Mouse (Mus musculus): ENCODE measurements around the gene March10. TPM values are rescaled to one million over a fixed set of nuclear protein-coding genes. Genes with fewer than 3 reads are reported as not detected.

March10 gene
- total RNA-seq, 2 experiments from 2014 or later = not detected

GRCm38 (mm10) chr11:105331129-105331528 lies 125.4 kb downstream of the March10 start:
- no peak for DNase-seq
- intact Hi-C loops (cut with DNase I) = no loop called here

GRCm38 (mm10) chr11:105329962-105330361 lies 126.6 kb downstream of the March10 start:
- intact Hi-C loops (cut with DNase I) = no loop called here
- DNase-seq = no peak

GRCm38 (mm10) chr11:105327101-105327500 lies 129.4 kb downstream of the March10 start:
- DNase-seq = no peak
- intact Hi-C loops (cut with DNase I) = no loop called here

GRCm38 (mm10) chr11:105323530-105323929 lies 133.0 kb downstream of the March10 start:
- DNase-seq = no peak
- intact Hi-C loops (cut with DNase I) = no loop called here

GRCm38 (mm10) chr11:105321090-105321489 lies 135.4 kb downstream of the March10 start:
- DNase-seq = no peak
- intact Hi-C loops (cut with DNase I) = no loop called here

- DNase-seq = no peak
- intact Hi-C loops (cut with DNase I) = no loop called here
Observed at GRCm38 (mm10) chr11:105317769-105318168, 138.8 kb downstream of the March10 start.

- DNase-seq = no peak
- intact Hi-C loops (cut with DNase I) = no loop called here
Observed at GRCm38 (mm10) chr11:105316121-105316520, 140.4 kb downstream of the March10 start.

- DNase-seq = peak in 1 of 2 experiments; percentile 10
- intact Hi-C loops (cut with DNase I) = no loop called here
Observed at GRCm38 (mm10) chr11:105315296-105315695, 141.2 kb downstream of the March10 start.

- no peak for DNase-seq
- intact Hi-C loops (cut with DNase I) = no loop called here
Observed at GRCm38 (mm10) chr11:105313633-105314014, 142.9 kb downstream of the March10 start.

GRCm38 (mm10) chr11:105312972-105313632 lies 143.4 kb downstream of the March10 start:
- intact Hi-C loops (cut with DNase I) = no loop called here
- peak; percentile 40 to 69 for DNase-seq

- intact Hi-C loops (cut with DNase I) = no loop called here
- peak in 1 of 2 experiments; percentile 23 for DNase-seq
Observed at GRCm38 (mm10) chr11:105312311-105312942, 144.1 kb downstream of the March10 start.

- intact Hi-C loops (cut with DNase I) = no loop called here
- DNase-seq = peak; percentile 52 to 62
Observed at GRCm38 (mm10) chr11:105311291-105311975, 145.1 kb downstream of the March10 start.

Other genes starting within 250 kb of the March10 start
- 10 to 100 TPM; 27.0 to 28.5 TPM for gene Mrc2, start 164.1 kb downstream of the March10 start, total RNA-seq (2021)
- 10 to 100 TPM; 18.5 to 22.3 TPM for gene Tanc2, start 133.3 kb upstream of the March10 start, total RNA-seq (2021)